8 mouse cellular contexts compared by ENCODE assay signal in the genomic region with DNA sequence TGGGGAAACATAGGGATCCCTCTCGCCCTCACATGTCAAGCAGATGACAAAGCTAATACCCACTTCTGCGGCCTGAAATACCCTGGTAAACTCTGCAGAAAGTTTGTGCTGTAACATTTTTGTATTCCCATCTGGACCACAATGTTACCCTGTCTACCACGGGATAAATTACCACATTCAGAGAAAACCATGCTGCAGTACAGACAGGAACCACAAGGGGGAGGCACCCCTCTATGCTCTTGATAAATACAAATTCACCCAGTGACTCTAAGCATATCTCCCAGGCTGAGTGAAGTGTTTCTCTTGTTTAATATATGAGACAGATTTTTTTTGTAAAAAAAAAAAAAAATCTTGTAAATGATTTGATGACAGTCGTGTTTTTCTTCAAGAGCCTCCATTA.
DNase-seq lines count a peak whose midpoint lies in the region; ATAC-seq and TF ChIP-seq lines count a peak whose summit lies in the region.
"Not testable (repeated sequence)": the region's sequence is repeated elsewhere in the genome, so short reads cannot be mapped to it uniquely, and the experiment has no call there.

No protein-coding gene starts in this region.

- H3K4me2 ChIP-seq in liver, embryonic 14.5 days (ENCODE audit: low read depth); midbrain, postnatal 0 days (ENCODE audit: low read depth, low read length, poor library complexity, severe bottlenecking): not testable (repeated sequence)

- peak; percentile 10; the same call in 1 of the 2 replicates for TF ChIP-seq RAD21 in MEL (IDR thresholded peaks at IDR 0.05; ENCODE audit: low read depth, low read length)

- TF ChIP-seq CTCF in MEL (IDR thresholded peaks at IDR 0.05 in 2 of 3, conservative IDR thresholded peaks at IDR 0.05 in 1 of 3; ENCODE audit: control insufficient read depth in 1 of 3, insufficient read depth in 1 of 3, low read depth in 2 of 3, low read length in 3 of 3, poor library complexity in 1 of 3, severe bottlenecking in 1 of 3): not testable (repeated sequence)
- peak; percentile 78 for TF ChIP-seq CTCF in liver, embryonic 14.5 days (IDR thresholded peaks at IDR 0.05; ENCODE audit: low read depth)
- peak; percentile 63 for TF ChIP-seq CTCF in midbrain, postnatal 0 days (IDR thresholded peaks at IDR 0.05)

- H3K9ac ChIP-seq in MEL (ENCODE audit: control insufficient read depth, low read depth, low read length, poor library complexity, severe bottlenecking); liver, embryonic 14.5 days (replicated peaks); midbrain, postnatal 0 days (replicated peaks; ENCODE audit: low read length, poor library complexity, severe bottlenecking): not testable (repeated sequence)

- H3K9me3 ChIP-seq in MEL (replicated peaks; ENCODE audit: insufficient read depth, low read length); liver, embryonic 14.5 days (ENCODE audit: control insufficient read depth, low read length); midbrain, postnatal 0 days (ENCODE audit: low read length): not testable (repeated sequence)

- peak; percentile 65; the same call in 1 of the 2 replicates for ATAC-seq in frontal cortex, adult (ENCODE audit: low TSS enrichment)
- ATAC-seq in hematopoietic stem cell, adult 5-6 weeks (replicated peaks in 1 of 2; ENCODE audit: insufficient read depth in 1 of 2, low FRiP score in 2 of 2, low TSS enrichment in 1 of 2, low read depth in 1 of 2, poor library complexity in 2 of 2, severe bottlenecking in 2 of 2): peak; percentile 71 to 77
- ATAC-seq in liver, embryonic 14.5 days (ENCODE audit: insufficient read depth): peak; percentile 47; the same call in 1 of the 2 replicates
- ATAC-seq in midbrain, postnatal 0 days (ENCODE audit: low FRiP score): not testable (repeated sequence)

- H3K4me1 ChIP-seq in MEL (ENCODE audit: control insufficient read depth in 1 of 2, insufficient read depth in 2 of 2, low read length in 2 of 2); liver, embryonic 14.5 days (replicated peaks; ENCODE audit: control insufficient read depth in 2 of 2, insufficient read depth in 2 of 2, low read length in 1 of 2); midbrain, postnatal 0 days (ENCODE audit: insufficient read depth, low read length): not testable (repeated sequence)

- peak; percentile 37 for DNase-seq in MEL (ENCODE audit: low read depth, low spot score)
- DNase-seq in cerebellum, postnatal 14 days: peak; percentile 37 to 65
- peak; percentile 15 to 62 for DNase-seq in layer of hippocampus, adult 18-20 months (ENCODE audit: low spot score in 2 of 2)
- peak in 1 of 3 experiments; percentile 39 for DNase-seq in liver, embryonic 14.5 days (ENCODE audit: low read depth in 3 of 3, low spot score in 3 of 3)
- DNase-seq in midbrain, postnatal 0 days (ENCODE audit: low spot score): peak; percentile 21
- DNase-seq in testis, postnatal 10 days (ENCODE audit: low spot score): peak; percentile 66

- H3K36me3 ChIP-seq in MEL (ENCODE audit: control insufficient read depth in 1 of 2, insufficient read depth in 2 of 2, low read length in 2 of 2); liver, embryonic 14.5 days (replicated peaks; ENCODE audit: control insufficient read depth, insufficient read depth, low read depth); midbrain, postnatal 0 days (ENCODE audit: insufficient read depth, low read length): not testable (repeated sequence)

- TF ChIP-seq POLR2A in MEL (IDR thresholded peaks at IDR 0.05; ENCODE audit: control insufficient read depth in 1 of 2, insufficient read depth in 1 of 2, low read depth in 1 of 2, low read length in 2 of 2, poor library complexity in 1 of 2): not testable (repeated sequence)

- not testable (repeated sequence) for H3K27ac ChIP-seq in MEL (ENCODE audit: control insufficient read depth, low read depth, low read length); liver, embryonic 14.5 days; midbrain, postnatal 0 days (ENCODE audit: low read depth, low read length)

- H3K79me2 ChIP-seq in MEL (ENCODE audit: control insufficient read depth, insufficient read depth, low read length, poor library complexity): not testable (repeated sequence)

- WGBS in liver, embryonic 14.5 days (ENCODE audit: insufficient replicate concordance): 17% methylated on average over 4 of the region's 4 CpGs
- WGBS in midbrain, postnatal 0 days: 48% methylated on average over 4 of the region's 4 CpGs

- not testable (repeated sequence) for TF ChIP-seq EP300 in MEL (IDR thresholded peaks at IDR 0.05; ENCODE audit: low read depth in 1 of 2, low read length in 2 of 2); liver, embryonic 14.5 days (IDR thresholded peaks at IDR 0.05; ENCODE audit: low read depth)

- H3K27me3 ChIP-seq in MEL (ENCODE audit: control insufficient read depth in 1 of 2, insufficient read depth in 2 of 2, low read length in 2 of 2); liver, embryonic 14.5 days (ENCODE audit: control insufficient read depth, insufficient read depth, low read length); midbrain, postnatal 0 days (ENCODE audit: insufficient read depth, low read length): not testable (repeated sequence)

- not testable (repeated sequence) for H3K4me3 ChIP-seq in MEL (ENCODE audit: control insufficient read depth in 1 of 2, insufficient read depth in 1 of 2, low read depth in 2 of 2, low read length in 2 of 2); liver, embryonic 14.5 days (ENCODE audit: insufficient read depth in 1 of 2, low read depth in 2 of 2, low read length in 2 of 2); midbrain, postnatal 0 days (ENCODE audit: low read depth, low read length)

TF ChIP-seq in MEL, 35 proteins besides CTCF, POLR2A, EP300 and RAD21:
- 0 out of 2 replicates have a peak, but pooled peaks have one; percentile 7 for TF ChIP-seq SMC3 (IDR thresholded peaks at IDR 0.05; ENCODE audit: low read depth, low read length)
